Mouse (Mus musculus): ENCODE measurements around the gene H2-Oa.

H2-Oa gene

GRCm38 (mm10) chr17:34092197-34092875 is at the start of gene H2-Oa:
H2-Oa (plus strand) TSS chr17:34092340.
- DNase-seq = peak; percentile 64 to 74

- no peak for DNase-seq
Measured at GRCm38 (mm10) chr17:34045941-34046340, 46.2 kb upstream of the H2-Oa start.

GRCm38 (mm10) chr17:34047404-34048050 is 44.6 kb upstream of the H2-Oa start:
- no peak for DNase-seq

GRCm38 (mm10) chr17:34057224-34057623 is 34.9 kb upstream of the H2-Oa start:
- no peak for DNase-seq

GRCm38 (mm10) chr17:34068864-34069263 is 23.3 kb upstream of the H2-Oa start:
- DNase-seq = no peak

- no peak for DNase-seq
Measured at GRCm38 (mm10) chr17:34072091-34072490, 20.0 kb upstream of the H2-Oa start.

GRCm38 (mm10) chr17:34075271-34075670 is 16.9 kb upstream of the H2-Oa start:
- DNase-seq = peak; percentile 64 to 78

- peak; percentile 48 to 66 for DNase-seq
Measured at GRCm38 (mm10) chr17:34077549-34077948, 14.6 kb upstream of the H2-Oa start.

GRCm38 (mm10) chr17:34078148-34078547 is 14.0 kb upstream of the H2-Oa start:
- DNase-seq = no peak

- no peak for DNase-seq
Measured at GRCm38 (mm10) chr17:34079002-34079401, 13.1 kb upstream of the H2-Oa start.

- DNase-seq = no peak
Measured at GRCm38 (mm10) chr17:34079621-34080020, 12.5 kb upstream of the H2-Oa start.

- DNase-seq = no peak
Measured at GRCm38 (mm10) chr17:34083104-34083503, 9.0 kb upstream of the H2-Oa start.

- no peak for DNase-seq
Measured at GRCm38 (mm10) chr17:34087386-34087785, 4.8 kb upstream of the H2-Oa start.

GRCm38 (mm10) chr17:34088124-34088523 is 4.0 kb upstream of the H2-Oa start:
- DNase-seq = no peak

- peak; percentile 66 for DNase-seq
Measured at GRCm38 (mm10) chr17:34090923-34091322, 1.2 kb upstream of the H2-Oa start.

GRCm38 (mm10) chr17:34093199-34093874 is 1.2 kb downstream of the H2-Oa start:
- DNase-seq = peak; percentile 60 to 75

GRCm38 (mm10) chr17:34094283-34095035 is 2.3 kb downstream of the H2-Oa start:
- peak; percentile 48 to 68 for DNase-seq

- no peak for DNase-seq
Measured at GRCm38 (mm10) chr17:34096497-34097010, 4.4 kb downstream of the H2-Oa start.

GRCm38 (mm10) chr17:34097272-34097671 is 5.1 kb downstream of the H2-Oa start:
- no peak for DNase-seq

- DNase-seq = no peak
Measured at GRCm38 (mm10) chr17:34098709-34099479, 6.8 kb downstream of the H2-Oa start.

- DNase-seq = no peak
Measured at GRCm38 (mm10) chr17:34099531-34099930, 7.4 kb downstream of the H2-Oa start.

- DNase-seq = no peak
Measured at GRCm38 (mm10) chr17:34101185-34101584, 9.0 kb downstream of the H2-Oa start.

All from thymus, postnatal 36 days (tissue).